In genomic region chr8:123150737-123151171, GRCm38 (mm10) we compare ENCODE assay signal across 13 mouse cellular contexts. TPM values are rescaled to one million over a fixed set of nuclear protein-coding genes. Genes with fewer than 3 reads are reported as not detected.
DNase-seq lines count a peak whose midpoint lies in the region; ATAC-seq lines count a peak whose summit lies in the region.
"Had no signal": no experiment of that assay in that cellular context is flagged by ENCODE, and none has a peak within 500 bp of the region (broad histone marks: within the 10 kb centered on the region; RNA-seq: fewer than 3 reads in every experiment).

No protein-coding gene starts in this region.

- H3K9ac ChIP-seq in kidney, embryonic 15.5 days: no peak overlapping the region
- H3K9ac ChIP-seq in hindbrain, embryonic 12.5 days: no peak overlapping the region
- H3K9ac ChIP-seq: liver, embryonic 15.5 days had no signal

- H3K9me3 ChIP-seq in kidney, embryonic 15.5 days (replicated peaks): no peaks in the 10 kb centered on the region
- no peaks in the 10 kb centered on the region for H3K9me3 ChIP-seq in hindbrain, embryonic 12.5 days (replicated peaks)
- H3K9me3 ChIP-seq: G1E; liver, embryonic 15.5 days had no signal

- WGBS in kidney, embryonic 15.5 days: 33% methylated on average over 9 of the region's 9 CpGs
- WGBS in hindbrain, embryonic 12.5 days: 71% methylated on average over 9 of the region's 9 CpGs

- H3K4me1 ChIP-seq in kidney, embryonic 15.5 days: peaks cover 12% of the 10 kb centered on the region; the same call in 1 of the 2 replicates
- H3K4me1 ChIP-seq in hindbrain, embryonic 12.5 days: no peaks in the 10 kb centered on the region

- no peaks in the 10 kb centered on the region for H3K36me3 ChIP-seq in kidney, embryonic 15.5 days
- no peaks in the 10 kb centered on the region for H3K36me3 ChIP-seq in hindbrain, embryonic 12.5 days
- H3K36me3 ChIP-seq: G1E; liver, embryonic 15.5 days had no signal

- H3K4me2 ChIP-seq in kidney, embryonic 15.5 days: no peak overlapping the region
- H3K4me2 ChIP-seq in hindbrain, embryonic 12.5 days (replicated peaks): no peak overlapping the region
- H3K4me2 ChIP-seq: liver, embryonic 15.5 days had no signal

- peak overlapping the region; percentile 69 for H3K27ac ChIP-seq in kidney, embryonic 15.5 days
- H3K27ac ChIP-seq in hindbrain, embryonic 12.5 days: no peak overlapping the region
- H3K27ac ChIP-seq: liver, embryonic 15.5 days had no signal

- H3K4me3 ChIP-seq in kidney, embryonic 15.5 days (replicated peaks): no peak overlapping the region
- H3K4me3 ChIP-seq in hindbrain, embryonic 12.5 days: no peak overlapping the region
- H3K4me3 ChIP-seq: liver, embryonic 15.5 days had no signal

- H3K27me3 ChIP-seq in kidney, embryonic 15.5 days: no peaks in the 10 kb centered on the region
- no peaks in the 10 kb centered on the region for H3K27me3 ChIP-seq in hindbrain, embryonic 12.5 days

- ATAC-seq in kidney, embryonic 15.5 days (replicated peaks; ENCODE audit: low FRiP score): no peak; the same call in 1 of the 2 replicates
- no peak for ATAC-seq in hindbrain, embryonic 12.5 days (ENCODE audit: low FRiP score)

- DNase-seq in kidney, adult 8-10 months: no peak
- DNase-seq in brain, adult 2 months (ENCODE audit: low read depth, low spot score): peak; percentile 54
- peak; percentile 52 for DNase-seq in heart, postnatal 4 days
- peak; percentile 56 for DNase-seq in lung, postnatal 14 days
- no peak for DNase-seq in ovary, postnatal 14 days (ENCODE audit: low spot score)
- DNase-seq: adrenal gland, postnatal 25 days; cerebellum, adult 8-10 months; gastrocnemius, postnatal 25 days; thymus, postnatal 4 days had no signal

RNA-seq across cellular contexts. Expression of gene Sult5a1, which starts 7.4 kb away (rescaled TPM):
- 9.5 and 12.7 TPM in 2 replicates for polyA plus RNA-seq in kidney, embryonic 15.5 days (2015; fragmentation: Nextera tagmentation; extraction: Ambion mirVana)
- 1 to 10 TPM; 1.3 to 1.6 TPM for total RNA-seq in heart, postnatal 4 days (2021)
- 8.1 and 9.7 TPM in 2 replicates for polyA plus RNA-seq in hindbrain, embryonic 12.5 days (2016; fragmentation: Nextera tagmentation; extraction: Ambion mirVana)
- polyA plus RNA-seq: G1E had no signal

RNA-seq across cellular contexts. Expression of gene Cpne7, which starts 33.6 kb away (rescaled TPM):
- polyA plus RNA-seq in kidney, embryonic 15.5 days (2015; fragmentation: Nextera tagmentation; extraction: Ambion mirVana): 0.63 and 1.0 TPM in 2 replicates
- under 1 TPM; 0.14 to 0.16 TPM for total RNA-seq in heart, postnatal 4 days (2021)
- 0.15 and 0.35 TPM in 2 replicates for polyA plus RNA-seq in hindbrain, embryonic 12.5 days (2016; fragmentation: Nextera tagmentation; extraction: Ambion mirVana)

RNA-seq across cellular contexts. Expression of gene Dpep1, which starts 35.3 kb away (rescaled TPM):
- 4.4 and 5.5 TPM in 2 replicates for polyA plus RNA-seq in kidney, embryonic 15.5 days (2015; fragmentation: Nextera tagmentation; extraction: Ambion mirVana)
- 10 to 100 TPM in 1 of 2 experiments, 1 to 10 TPM in 1; 7.5 to 11.6 TPM for total RNA-seq in heart, postnatal 4 days (2021)
- 0.35 and 0.36 TPM in 2 replicates for polyA plus RNA-seq in hindbrain, embryonic 12.5 days (2016; fragmentation: Nextera tagmentation; extraction: Ambion mirVana)
- polyA plus RNA-seq: G1E had no signal

RNA-seq across cellular contexts. Expression of gene Rpl13, which starts 48.6 kb away (rescaled TPM):
- 1,386 and 1,404 TPM in 2 replicates for polyA plus RNA-seq in kidney, embryonic 15.5 days (2015; fragmentation: Nextera tagmentation; extraction: Ambion mirVana)
- 100 to 1,000 TPM; 641 to 660 TPM for total RNA-seq in heart, postnatal 4 days (2021)
- 1,018 and 1,026 TPM in 2 replicates for polyA plus RNA-seq in hindbrain, embryonic 12.5 days (2016; fragmentation: Nextera tagmentation; extraction: Ambion mirVana)

Comparison
In these comparisons a context has a peak if more than half of its experiments do, and no peak if none do; other contexts are left out.
1. DNase-seq: peak in brain, adult 2 months (single experiment), heart, postnatal 4 days (single experiment) and lung, postnatal 14 days (single experiment); none in kidney, adult 8-10 months (0 of 2) and ovary, postnatal 14 days (single experiment).